Mouse (Mus musculus) embryo, embryonic 10 days (tissue): ENCODE data around the gene Olfr1014.
A peak's percentile ranks its signal among the peaks of the same experiment; 100 is the strongest.

Experiments used
- DNase-seq: peaks from one replicate; pipeline ENCODE4 v3.0.0-alpha.2; 2015; ENCODE audit warnings: low spot score

The Olfr1014 gene

DNA sequence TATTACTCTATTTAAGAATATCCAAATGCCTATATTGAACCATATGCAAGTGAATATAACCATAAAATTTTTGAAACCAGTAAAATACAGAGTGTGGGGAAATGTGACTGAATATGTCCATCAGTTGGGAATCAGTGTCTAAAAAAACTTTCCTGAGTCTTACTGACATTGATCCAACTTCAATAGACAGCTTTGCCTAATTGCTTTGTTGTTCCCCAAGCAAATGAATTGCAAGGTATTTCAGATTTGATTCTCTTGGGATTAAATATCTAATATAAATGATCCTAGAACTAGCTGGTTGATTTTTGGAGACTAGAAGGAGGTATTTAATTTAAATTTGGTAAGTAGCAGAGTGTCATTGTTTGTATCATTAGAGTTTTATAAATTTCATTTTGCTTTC is at the start of gene Olfr1014:
TSS of gene Olfr1014 (plus strand) at position 301 of the 400 bp plus-strand sequence.
- no peak for DNase-seq

- DNase-seq = peak; percentile 50
These were observed 46.7 kb upstream of the Olfr1014 start for GRCm38 (mm10) chr2:85725793-85726192.

GRCm38 (mm10) chr2:85753822-85754221 is 18.7 kb upstream of the Olfr1014 start:
- no peak for DNase-seq

DNA sequence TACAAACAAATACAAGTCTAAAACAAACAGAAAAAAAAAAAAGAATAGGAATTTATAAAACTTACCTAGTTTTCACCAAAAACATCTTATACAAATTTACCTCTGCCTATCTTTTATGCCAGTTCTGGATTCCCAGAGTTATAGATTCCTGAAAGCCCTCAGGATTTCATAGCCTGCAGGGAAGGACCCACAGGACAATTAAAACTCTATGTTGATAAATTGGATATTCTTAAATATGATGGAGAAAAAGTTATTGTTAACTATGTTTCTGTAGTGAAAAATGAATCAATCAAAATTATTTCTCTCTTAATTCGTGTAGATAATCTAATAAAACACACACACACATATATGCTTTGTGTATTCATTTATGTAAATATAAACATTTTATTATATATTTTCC is 9.8 kb upstream of the Olfr1014 start, which contains the start of gene Olfr1012:
TSS of gene Olfr1012 (minus strand) at position 101 of the 400 bp plus-strand sequence.
- DNase-seq = no peak

DNA sequence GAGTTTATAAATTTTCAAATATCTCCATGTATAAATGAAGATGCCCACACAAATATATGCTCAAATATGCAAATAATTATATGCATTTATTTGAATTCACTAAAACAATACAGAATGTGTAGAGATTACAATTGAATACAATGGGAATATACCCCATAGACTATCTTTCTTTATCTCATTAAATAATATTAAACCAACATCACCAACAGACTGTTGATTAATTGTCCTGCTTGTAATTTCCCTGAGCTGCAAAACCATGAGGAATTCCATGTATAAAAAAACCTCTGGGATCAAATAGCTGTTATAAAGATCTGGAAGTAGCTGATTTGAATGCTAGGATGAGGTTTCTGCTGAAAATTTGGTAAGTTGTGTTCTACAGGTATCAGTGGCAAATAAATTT is 5.7 kb upstream of the Olfr1014 start, which contains the start of gene Olfr1013:
TSS of gene Olfr1013 (plus strand) at position 301 of the 400 bp plus-strand sequence.
- DNase-seq = no peak

GRCm38 (mm10) chr2:85781717-85782116 is 9.2 kb downstream of the Olfr1014 start, which contains the start of gene Olfr1015:
Gene Olfr1015, plus strand, starts transcription at chr2:85782017.
- DNase-seq = no peak

DNA sequence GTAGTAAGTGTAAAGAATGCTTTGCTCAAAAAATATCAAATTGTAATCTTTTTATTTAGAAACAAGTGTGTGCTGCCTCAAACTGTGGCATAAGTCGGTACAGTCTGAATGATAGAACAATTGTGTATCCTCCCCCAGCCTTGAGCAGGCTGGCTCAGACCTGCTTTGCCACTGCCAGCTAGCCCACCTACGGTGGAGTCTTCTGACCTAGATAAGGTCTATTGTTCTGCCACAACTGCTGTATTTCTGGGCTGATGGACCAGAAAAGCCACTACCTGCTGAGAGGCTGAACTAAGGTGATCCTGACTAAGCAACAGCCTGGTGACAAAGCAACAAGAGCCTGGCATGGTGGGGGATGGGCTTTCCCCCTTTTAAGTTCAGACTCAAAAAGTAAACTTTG is 19.8 kb downstream of the Olfr1014 start:
- DNase-seq = no peak

- no peak for DNase-seq
These were observed 29.9 kb downstream of the Olfr1014 start, which contains the start of gene Olfr1016 for GRCm38 (mm10) chr2:85802444-85802843. Gene Olfr1016, minus strand, starts transcription at chr2:85802544.

GRCm38 (mm10) chr2:85804501-85804900 is 32.0 kb downstream of the Olfr1014 start:
- peak; percentile 28 for DNase-seq

GRCm38 (mm10) chr2:85818179-85818578 is 45.7 kb downstream of the Olfr1014 start, which contains the start of gene Olfr1018:
Gene Olfr1018, plus strand, starts transcription at chr2:85818479.
- DNase-seq = no peak
